Mouse (Mus musculus) frontal cortex, postnatal 25 days (tissue): Measurements from ENCODE around the gene Prr19.

ENCODE experiments used
- DNase-seq, 2 experiments: peaks; one replicate each; pipeline ENCODE4 v3.0.0; 2022; ENCODE audit warnings: low spot score in 2 of 2

The Prr19 gene

GRCm38 (mm10) chr7:25292107-25292506 lies 9.1 kb upstream of the Prr19 start:
- DNase-seq = no peak

GRCm38 (mm10) chr7:25293191-25293739 lies 7.9 kb upstream of the Prr19 start:
- DNase-seq = no peak

GRCm38 (mm10) chr7:25294495-25294894 lies 6.7 kb upstream of the Prr19 start:
- no peak for DNase-seq

GRCm38 (mm10) chr7:25294960-25295722 lies 6.1 kb upstream of the Prr19 start:
- no peak for DNase-seq

GRCm38 (mm10) chr7:25296945-25297453 lies 4.2 kb upstream of the Prr19 start:
- no peak for DNase-seq

GRCm38 (mm10) chr7:25297454-25298325 lies 3.5 kb upstream of the Prr19 start, which contains the start of gene Pafah1b3:
Gene Pafah1b3, minus strand, starts transcription at chr7:25297986.
- peak; percentile 61 to 67 for DNase-seq

GRCm38 (mm10) chr7:25303003-25303684 lies 1.9 kb downstream of the Prr19 start:
- no peak for DNase-seq

GRCm38 (mm10) chr7:25303685-25304006 lies 2.4 kb downstream of the Prr19 start:
- no peak for DNase-seq

- no peak for DNase-seq
These were observed 4.3 kb downstream of the Prr19 start for GRCm38 (mm10) chr7:25305481-25305880.

- DNase-seq = no peak
These were observed 4.9 kb downstream of the Prr19 start, which contains the start of gene Tmem145 for GRCm38 (mm10) chr7:25305956-25306613. Gene Tmem145, plus strand, starts transcription at chr7:25306106.

GRCm38 (mm10) chr7:25306614-25306996 lies 5.4 kb downstream of the Prr19 start:
- no peak for DNase-seq

- DNase-seq = no peak
These were observed 7.6 kb downstream of the Prr19 start for GRCm38 (mm10) chr7:25308702-25309318.

- no peak for DNase-seq
These were observed 8.2 kb downstream of the Prr19 start for GRCm38 (mm10) chr7:25309425-25309824.

- DNase-seq = no peak
These were observed 10.0 kb downstream of the Prr19 start for GRCm38 (mm10) chr7:25311193-25311592.

GRCm38 (mm10) chr7:25313325-25313724 lies 12.1 kb downstream of the Prr19 start:
- no peak for DNase-seq

- DNase-seq = no peak
These were observed 13.5 kb downstream of the Prr19 start for GRCm38 (mm10) chr7:25314606-25315305.

- DNase-seq = no peak
These were observed 14.3 kb downstream of the Prr19 start for GRCm38 (mm10) chr7:25315306-25316041.

- DNase-seq = peak; percentile 93 to 94
These were observed 15.6 kb downstream of the Prr19 start, which contains the start of gene Megf8 for GRCm38 (mm10) chr7:25316532-25317445. Gene Megf8, plus strand, starts transcription at chr7:25317164.
